Mouse (Mus musculus) ZHBTc4 (cell line): Measurements from ENCODE around the gene Sh3glb2.

Experiments
- DNase-seq: peaks from one replicate; pipeline ENCODE4 v3.0.0-alpha.2; 2011; ENCODE audit warnings: low read depth, low spot score

The Sh3glb2 gene

DNA sequence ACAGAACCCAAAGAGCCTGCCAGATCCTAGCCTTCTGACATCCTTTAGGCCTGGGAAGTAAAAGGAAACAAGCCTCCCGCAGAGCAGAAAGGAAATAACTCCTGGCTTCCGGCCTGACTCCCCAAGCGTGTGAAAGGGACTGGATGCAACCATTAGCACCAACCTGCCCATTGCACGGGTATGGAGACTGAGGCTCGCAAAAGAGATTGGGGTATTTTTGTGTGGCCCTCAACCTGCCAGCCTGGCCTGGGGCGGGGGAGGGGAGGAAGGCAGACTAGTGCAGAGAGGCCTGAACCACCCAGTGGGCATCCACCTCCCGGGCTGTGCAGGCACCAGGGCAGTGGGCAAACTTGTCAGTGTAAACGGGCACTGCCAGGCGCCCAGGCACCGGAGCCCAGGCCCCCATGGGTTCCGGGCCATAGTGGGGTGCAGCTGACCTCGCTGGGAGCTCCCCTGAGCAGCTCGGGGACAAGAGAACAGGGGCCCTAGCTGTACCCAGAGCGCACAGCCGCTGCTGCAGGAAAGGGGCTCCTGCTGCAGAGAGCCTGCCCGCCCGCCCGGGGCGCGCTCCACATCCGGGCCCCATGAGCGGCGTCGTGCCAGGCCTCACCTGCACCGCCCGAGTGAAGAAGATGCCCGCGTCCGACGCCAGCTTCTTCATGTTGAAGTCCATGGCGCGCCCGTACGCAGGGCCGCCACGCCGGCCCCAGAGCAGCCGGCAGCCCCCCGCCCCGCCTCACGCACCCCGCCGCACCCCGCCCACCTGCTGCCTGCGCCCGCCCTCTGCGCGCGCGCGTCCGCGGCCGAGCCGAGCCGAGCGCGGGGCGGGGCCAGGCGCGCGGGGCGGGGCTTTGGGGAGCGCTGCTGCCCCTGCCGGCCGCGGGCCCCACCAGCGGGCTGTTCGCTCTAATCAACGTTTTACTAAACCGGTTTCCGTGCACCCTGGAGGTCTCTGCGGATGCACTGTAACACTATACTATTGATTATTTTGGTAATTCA lies at the start of gene Sh3glb2:
TSS of gene Sh3glb2 (minus strand) at position 805 of the 999 bp plus-strand sequence.
- peak; percentile 85 for DNase-seq

DNA sequence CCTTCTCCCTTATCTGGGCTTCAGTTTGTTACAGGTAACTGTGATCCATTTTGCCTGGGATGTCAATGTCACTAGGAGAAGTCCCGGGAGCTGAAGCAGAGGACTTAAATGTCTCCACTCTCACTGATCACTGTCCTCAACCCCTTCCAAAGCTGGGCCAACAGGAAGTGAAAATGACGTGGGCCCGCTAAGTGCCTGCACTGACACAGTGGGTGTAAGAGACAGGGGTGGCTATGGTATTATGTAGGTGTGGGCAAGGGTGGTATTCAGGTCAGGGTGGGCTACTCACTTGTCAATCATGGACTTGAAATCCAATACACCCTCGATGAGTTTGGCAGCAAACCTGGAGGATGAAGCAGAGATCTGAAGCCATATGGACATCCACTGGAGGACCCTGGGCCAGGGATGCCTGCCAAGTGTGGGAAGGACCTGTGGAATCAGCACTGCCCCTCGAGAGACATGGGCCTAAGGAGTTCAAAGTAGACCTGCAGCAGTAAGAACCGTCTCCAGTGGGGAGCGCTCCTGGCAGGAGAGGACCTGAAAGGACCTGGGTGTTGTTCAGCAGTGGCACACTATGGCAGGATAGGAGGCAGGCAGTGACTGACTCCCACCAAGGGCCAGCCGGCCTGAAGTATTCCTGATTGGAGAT lies 49.4 kb upstream of the Sh3glb2 start:
- no peak for DNase-seq

DNA sequence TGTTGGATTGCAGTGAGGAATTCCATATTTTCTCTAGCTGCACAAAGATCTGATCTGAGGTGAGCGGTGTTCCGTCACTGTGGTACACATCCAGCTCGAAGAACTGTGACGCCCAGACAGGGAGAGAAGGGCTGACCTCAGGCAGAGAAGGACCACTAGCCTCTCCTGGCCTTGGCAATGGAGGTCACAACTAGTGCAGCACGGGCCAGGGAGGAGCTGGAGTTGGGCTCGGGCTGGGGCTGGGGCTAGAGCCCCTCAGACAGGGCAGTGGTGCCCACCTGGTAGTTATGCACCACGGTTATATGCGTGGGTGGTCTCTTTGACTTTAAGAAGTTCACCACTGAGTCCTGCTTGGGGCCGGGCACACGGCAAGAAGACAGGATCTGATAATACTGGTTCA lies 48.6 kb upstream of the Sh3glb2 start:
- no peak for DNase-seq

DNA sequence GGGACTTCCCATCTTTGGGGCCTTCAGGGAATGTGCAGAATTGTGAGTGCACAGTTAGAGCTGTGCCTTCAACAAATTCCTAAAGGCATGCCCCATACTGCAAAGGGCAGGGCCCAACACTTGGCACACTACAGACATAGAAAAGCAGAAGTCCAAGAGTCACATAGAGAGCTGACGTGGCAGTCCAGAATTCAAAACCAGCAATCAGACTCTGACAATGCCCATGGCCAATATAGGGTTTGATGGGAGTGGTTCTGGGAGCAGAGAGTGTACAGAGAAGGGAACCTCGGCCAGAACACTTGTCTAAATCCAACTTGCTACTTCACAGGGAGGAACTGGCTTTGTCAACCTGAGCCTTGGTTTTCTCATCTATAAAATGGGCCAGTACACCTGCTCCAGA lies 48.1 kb upstream of the Sh3glb2 start:
- DNase-seq = no peak

DNA sequence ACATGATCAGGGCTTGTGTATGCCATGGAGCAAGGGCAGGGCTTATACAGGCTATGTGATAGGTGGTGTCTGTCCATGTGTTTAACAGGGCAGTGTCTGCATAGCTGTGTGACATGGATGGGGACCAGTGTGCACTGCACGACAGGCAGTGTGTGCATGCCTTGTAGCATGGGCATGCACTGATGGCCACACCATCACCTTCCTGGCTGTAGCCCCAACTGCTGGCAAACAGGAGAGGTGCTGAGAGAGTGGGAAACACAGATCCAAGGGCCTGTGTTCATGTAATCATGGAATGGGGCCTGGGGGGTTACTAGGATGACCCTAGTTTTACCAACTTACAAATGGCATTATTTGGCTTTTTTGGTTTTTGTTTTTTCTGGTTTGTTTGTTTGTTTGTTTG lies 44.7 kb upstream of the Sh3glb2 start:
- no peak for DNase-seq

DNA sequence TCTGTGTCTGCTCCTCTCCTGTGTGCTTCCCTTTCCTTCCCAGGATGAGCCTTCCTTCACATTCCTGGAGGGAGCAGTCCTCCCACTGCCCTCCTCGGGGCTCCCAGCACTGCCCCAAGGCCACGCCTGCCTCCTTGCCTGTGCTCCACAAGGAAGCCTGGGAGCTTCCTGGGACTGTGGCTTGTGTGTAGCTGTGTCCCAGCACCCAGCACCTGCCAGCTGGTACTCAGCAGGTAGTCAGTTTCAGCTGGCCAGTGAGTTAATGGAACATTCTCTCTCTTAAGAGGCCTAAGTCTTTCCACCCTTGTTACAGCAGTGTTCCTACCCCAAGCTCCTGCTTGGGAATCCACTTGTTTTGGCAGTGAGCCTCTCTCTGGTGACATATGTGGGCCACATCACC lies 43.7 kb upstream of the Sh3glb2 start:
- no peak for DNase-seq

DNA sequence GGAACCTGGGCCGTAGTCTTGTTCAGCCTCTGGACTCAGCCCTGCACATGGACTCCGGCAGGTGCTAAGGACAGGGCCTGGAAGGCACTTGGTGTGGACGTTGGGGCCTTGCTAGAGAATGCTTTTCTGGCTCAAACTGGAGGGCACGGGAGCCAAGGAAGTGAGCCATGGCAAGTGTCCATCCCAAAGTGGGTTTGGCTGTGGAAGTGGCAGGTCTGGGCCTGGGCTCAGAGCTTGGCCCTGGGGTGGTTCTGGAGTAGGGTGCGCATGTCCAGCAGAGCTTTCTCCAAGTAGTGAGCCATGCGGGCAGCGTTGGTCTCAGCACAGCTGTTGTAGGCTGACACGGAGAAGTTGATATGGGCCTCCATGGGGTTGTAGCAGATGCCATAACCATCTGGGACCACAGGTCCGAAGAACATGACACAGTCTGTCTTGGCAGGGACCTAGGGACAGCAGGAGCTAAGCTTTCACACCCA lies 43.3 kb upstream of the Sh3glb2 start:
- DNase-seq = no peak

DNA sequence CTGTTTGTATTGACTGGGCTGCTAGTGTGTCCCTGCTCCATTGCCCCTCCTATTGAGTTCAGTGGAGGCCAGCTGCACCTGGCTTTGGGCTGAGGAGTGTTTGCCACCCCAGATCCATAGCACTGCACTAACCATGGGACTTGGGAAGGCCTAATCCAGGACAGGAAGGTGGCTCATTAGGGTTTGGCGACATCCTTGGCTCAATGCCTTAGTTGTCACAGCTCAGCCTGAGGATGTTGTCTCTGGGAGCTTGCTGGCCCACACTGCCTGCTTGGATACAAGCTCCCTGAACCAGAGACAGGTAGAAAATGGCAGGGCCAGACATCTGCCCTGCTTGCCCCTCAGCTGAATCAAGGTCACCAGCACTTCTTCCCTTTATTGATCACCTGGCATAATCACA lies 42.4 kb upstream of the Sh3glb2 start:
- no peak for DNase-seq

DNA sequence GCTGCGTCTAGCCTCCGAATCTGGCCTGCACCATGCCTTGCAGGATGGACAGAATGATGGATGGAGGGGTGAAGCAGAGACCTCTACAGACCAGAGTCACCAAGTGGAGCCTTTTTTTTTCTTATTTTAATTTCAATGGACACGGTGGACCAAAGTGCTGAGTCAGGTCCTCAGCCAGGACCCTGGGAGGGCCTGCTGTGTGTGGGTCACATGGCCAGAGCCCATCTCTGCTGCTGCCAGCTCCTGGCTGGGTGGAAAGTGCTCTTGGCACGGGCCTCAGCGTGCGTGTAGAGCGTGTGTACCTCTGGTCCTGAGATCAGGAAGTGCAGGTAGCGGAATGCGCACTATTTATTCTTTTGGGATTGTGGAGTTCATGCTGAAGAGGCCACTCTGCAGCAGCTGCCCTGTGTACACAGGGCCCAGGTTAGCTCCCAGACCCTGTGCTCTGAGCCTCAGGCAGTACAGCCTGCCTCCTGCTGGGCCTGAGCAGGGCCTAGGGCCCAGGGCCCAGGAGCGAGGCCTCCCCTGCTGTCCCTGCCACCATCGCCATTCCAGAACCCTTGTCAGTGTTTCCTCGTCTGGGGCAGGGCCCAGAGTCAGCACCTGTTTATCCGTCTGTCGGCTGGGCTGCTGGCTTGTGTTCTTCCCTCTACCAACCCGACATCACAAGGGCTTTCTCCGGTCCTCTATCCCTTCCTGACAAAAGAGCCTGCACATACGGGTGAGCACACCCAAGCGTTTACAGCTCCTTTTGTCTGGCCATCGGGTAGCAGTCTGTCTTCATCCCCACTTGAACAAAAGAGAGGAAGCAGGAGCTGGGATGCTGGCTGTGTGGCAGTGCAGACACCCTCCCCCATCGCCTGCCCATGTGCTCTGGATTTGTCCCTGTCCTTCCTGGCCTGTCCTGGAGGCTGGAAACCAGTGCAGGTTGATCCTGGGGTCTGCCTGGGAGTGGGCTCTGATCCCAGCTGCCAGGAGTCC lies 40.3 kb upstream of the Sh3glb2 start:
- DNase-seq = peak; percentile 80

DNA sequence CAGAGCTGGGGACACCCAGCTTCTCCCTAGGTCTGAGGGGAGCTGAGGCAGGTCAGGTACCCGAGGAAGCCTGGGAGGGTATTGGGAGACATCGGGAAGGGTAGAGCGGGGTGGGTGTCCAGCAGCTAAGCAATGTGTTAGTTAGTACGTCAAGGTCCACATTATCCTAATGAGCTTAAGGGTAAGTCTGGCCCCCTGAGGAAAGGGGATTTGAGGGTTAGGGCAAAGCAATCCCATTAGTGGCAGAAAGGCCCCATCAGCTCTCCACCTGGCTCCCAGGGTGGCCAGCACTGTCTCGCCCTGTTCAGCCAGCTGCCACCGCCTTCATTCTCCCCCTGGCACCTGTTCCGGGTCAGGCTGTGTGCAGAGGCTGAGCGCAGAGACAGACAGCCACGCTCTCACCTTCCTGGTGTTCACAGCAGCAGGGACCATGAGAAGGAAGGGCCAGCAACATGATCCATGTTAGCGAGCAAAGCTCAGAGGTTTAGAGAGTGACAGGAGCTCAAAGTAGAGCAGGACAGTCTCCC lies 38.9 kb upstream of the Sh3glb2 start:
- DNase-seq = no peak

DNA sequence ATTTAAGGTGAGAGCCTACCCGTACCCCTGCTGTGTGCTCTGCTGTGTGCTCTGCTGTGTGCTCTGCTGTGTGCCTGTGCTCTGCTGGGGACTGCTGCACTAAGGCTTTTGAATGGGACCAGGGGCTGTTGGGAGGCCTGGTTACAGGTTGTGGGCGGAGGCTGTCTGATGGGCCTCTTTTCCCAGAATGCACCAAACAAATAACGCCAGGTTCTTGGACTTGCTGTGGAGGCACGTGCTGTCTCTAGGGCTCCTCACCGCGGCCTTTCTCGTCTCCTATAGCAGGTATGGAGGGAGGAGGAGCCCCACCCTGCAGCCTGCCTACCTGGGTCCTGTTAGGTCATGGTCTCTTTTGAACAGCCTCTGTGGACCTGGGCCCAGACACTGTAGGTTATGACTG lies 37.1 kb upstream of the Sh3glb2 start:
- DNase-seq = peak; percentile 66

DNA sequence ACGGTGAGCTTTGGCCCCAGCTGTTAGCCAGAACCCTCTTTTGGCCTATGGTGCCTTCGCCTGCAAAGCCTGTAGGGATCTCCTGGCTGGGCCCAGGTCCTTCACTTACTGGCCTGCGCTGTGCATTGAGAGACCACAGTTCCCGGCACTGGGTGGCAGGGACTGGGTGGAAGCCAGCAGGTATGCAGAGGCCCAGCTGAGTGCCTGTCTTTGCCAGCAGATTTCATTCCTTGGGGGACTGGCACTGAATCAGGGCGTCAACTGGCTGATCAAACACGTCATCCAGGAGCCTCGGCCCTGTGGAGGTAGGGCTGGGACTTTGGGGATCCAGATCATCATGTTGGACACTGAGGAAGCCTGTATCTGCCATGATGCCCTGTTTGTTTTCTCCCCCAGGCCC lies 36.6 kb upstream of the Sh3glb2 start:
- no peak for DNase-seq

DNA sequence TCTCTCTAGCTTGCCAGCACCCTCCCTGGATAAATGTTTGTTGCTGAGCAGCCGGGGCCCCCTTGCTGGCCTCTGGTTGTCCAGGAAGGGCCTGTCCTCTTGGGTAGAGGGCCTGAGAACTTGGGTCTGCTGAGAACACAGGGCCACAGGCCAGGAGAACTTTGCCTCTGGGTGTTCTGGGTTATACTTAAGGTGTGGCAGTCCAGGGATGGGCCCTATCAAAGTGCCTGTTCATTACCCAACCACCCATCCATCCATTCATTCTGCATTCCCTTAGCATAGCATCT lies 34.2 kb upstream of the Sh3glb2 start:
- no peak for DNase-seq

DNA sequence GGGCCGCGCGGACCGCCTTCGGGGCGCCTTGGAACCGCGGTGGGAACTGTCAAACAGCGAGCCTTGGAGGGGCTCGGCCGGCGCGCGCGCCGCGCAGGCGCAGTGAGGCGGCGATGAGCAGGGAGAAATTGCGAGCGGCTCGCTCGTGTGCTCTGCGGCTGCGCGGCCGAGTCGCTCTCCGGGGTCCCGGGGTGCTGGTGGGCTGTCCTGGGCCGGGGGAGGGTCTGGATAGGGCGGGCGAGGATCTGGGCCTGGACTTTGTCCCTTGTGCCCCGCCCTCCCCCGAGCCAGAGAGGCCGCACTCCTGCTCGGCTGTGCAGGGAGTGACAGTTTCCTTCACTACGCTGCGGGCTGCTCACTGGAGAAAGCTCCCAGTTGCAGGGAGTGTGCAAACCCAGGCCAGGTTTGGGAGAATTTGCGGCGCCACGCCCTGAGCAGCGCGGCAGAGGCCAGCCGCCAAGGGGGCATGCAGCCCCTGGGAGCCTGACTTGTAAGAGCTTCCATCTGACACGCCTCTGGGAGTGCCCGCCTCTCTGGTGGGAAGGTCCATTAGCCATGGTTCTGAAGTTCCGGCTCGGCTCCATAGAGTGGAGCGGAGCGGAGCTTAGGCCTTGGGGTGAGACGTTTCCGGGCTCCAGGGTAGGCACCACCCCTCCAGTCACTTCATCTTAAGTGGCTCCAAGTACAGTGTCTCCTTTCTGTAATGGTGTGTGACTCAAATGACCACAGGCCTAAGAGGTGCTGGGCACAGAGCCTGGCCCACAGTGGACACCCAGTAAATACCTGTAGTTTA lies 33.6 kb upstream of the Sh3glb2 start:
- DNase-seq = peak; percentile 93

DNA sequence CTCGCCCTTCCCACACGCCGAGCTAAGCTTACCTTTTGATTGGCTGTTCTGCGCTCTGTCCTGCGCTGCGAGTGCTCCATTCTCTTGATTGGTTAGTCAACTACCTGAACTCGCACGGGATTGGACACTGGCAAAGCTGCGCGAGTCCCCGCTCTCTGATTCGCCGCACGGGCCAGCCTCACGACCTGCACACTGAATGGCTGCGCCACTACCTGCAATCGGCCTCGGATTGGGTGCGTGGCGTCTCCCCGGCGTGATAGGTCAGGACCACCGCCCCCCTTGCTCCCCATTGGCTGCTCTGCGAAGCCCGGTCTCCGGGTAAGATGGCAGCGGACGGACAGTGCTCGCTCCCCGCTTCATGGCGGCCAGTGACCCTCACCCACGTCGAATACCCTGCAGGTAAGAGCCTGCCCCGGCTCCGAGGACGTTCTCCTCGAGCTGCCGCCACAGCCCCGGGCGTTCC lies 33.0 kb upstream of the Sh3glb2 start, which contains the start of gene Dolpp1:
TSS of gene Dolpp1 (plus strand) at position 141 of the 463 bp plus-strand sequence.
- peak; percentile 100 for DNase-seq

DNA sequence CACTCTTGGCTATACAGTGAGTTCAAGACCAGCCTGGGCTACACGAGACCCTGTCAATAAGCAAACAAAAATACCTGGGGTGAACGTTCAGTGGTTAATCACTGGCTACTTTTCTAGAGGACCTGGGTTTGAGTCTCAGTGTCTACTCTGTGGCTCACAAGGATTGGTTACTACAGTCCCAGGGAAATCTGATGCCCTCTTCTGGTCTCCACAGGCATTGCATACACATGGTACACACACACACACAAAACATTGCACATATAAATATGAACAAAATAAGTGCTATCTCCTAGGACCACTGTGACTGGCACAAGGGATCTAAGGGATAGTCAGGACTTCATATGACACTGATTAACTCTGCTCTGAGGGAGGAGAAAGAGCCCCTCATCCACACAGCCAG lies 29.9 kb upstream of the Sh3glb2 start:
- peak; percentile 56 for DNase-seq

DNA sequence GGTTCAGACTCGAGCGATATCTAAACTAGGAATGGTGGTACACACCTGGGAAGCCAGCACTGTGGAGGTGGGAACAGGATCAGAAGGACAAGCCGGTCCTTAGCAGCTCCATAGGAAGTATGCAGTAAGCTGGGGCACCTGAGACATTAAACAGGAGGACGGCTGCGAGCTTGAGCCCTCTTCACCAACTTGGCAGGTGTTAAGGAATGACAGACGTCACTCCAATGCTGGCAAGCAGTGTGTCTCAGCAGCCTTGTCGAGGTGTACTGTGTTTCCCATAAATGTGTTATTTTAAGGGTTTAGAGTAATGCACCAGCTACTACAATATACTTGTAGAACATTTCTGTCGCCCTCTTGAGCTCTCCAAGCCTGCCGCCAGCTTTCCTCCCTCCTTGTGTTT lies 27.8 kb upstream of the Sh3glb2 start:
- DNase-seq = no peak

DNA sequence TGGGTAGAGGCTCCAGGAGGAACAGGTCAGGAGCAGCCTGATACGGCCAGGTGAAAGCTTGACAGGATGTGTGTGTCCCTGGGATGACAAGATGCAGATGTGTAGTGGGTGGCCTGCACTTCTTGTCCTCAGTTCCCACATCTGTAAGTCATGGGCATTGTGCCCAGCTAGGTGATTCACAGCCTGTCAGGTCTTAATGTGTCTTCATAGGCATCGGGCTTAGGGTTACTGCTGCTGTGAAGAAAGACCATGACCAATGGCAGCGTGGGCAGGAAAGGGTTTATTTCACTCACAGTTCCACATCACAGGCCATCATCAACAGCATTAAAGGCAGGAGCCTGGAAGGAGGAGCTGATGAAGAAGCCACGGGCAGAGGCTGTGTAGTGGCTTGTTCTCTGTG lies 26.5 kb upstream of the Sh3glb2 start:
- no peak for DNase-seq

DNA sequence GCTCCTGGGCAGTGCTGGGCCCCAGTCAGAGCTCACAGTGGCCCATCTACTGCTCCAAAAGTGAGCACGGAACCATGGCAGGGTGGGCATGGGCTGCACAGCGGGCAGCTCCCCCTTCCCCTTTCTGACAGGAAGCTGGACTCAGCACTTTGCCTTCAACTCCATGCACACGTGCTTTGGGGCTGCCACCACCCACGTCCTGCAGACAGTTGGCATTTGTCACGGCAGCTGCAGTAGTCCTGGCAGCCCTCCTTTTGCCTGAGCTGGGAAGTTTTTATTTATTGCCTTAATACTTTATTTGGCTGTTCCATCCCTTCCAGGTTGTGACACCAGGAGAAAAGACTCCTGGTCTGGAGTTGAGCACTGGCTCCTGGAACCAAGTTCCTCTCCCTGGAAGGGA lies 25.7 kb upstream of the Sh3glb2 start:
- DNase-seq = no peak

DNA sequence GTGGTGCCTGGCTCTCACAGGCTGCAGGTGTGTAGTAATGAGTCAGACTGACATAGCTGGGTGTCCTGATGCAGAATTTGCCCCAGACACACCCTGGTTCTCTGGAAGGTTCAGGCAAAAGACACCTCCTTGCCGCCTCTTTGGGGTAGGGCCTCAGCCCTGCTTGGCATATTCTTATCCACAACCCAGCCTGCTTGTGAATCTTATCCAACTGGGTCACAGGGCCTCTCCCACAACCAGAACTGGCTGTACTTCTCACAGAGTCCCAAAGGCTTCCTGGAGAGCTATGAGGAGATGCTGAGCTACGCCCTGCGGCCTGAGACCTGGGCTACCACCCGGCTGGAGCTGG lies 22.2 kb upstream of the Sh3glb2 start:
- no peak for DNase-seq
